Mouse (Mus musculus): Measurements from ENCODE around the gene Cd300lf. TPM values are rescaled to one million over a fixed set of nuclear protein-coding genes. Genes with fewer than 3 reads are reported as not detected.

Cd300lf gene
- polyA plus RNA-seq, 2 experiments = 0.14 to 0.35 TPM

GRCm38 (mm10) chr11:115169430-115169829 lies 35.6 kb upstream of the Cd300lf start:
- Histone ChIP-seq H3K9me3 (ENCODE audit: control insufficient read depth, low read length) (no peaks in the 10 kb centered on the region), H3K4me1 (ENCODE audit: control insufficient read depth, insufficient read depth, low read length) (peaks cover 35% of the 10 kb centered on the region), H3K36me3 (ENCODE audit: control insufficient read depth, insufficient read depth, low read length) (no peaks in the 10 kb centered on the region), H3K27ac (replicated peaks; ENCODE audit: low read depth, low read length) (no peak overlapping the region), H3K27me3 (ENCODE audit: control insufficient read depth, insufficient read depth, low read length) (peaks cover 21% of the 10 kb centered on the region), H3K4me2 (replicated peaks; ENCODE audit: low read depth, low read length, severe bottlenecking) (no peak overlapping the region), H3K9ac (ENCODE audit: low read depth, low read length, severe bottlenecking) (no peak overlapping the region), H3K4me3 (replicated peaks; ENCODE audit: low read length) (no peak overlapping the region)
- WGBS = 86% methylated on average over 4 of the region's 4 CpGs
- ATAC-seq (ENCODE audit: low FRiP score, low read depth) (no peak), DNase-seq (ENCODE audit: low spot score) (no peak)
- TF ChIP-seq POLR2A (IDR thresholded peaks at IDR 0.05; ENCODE audit: borderline replicate concordance, extremely low read depth, insufficient read depth, insufficient read length) = no peak

DNA sequence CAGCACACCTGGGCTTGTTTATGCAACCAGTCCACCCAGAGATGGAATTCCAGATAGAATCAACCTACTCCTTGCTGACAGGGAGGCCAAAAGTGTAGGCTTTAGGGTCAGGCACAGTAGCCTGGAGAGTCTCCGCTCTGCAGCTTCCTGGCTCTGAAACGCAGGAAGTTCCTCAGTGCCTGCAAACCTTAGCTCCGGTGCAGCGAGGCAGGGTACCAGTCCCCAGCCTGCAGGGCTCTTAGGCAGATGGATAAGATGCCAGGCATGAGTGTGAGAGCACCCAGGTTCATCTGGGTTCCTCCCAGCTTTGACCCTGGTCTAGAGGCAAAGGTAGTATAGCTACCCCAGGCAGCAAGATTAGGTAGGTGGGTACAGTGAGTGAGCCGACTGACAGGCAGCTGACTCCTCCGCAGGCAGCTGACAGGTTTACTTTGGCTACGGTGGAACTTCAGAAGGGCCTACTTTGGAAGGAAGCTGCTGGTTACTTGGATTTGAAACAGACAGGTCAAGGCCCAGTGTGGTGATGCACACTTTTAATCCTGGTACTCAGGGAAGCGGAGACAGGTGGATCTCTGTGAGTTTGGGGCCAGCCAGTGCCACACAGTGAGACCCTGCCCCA lies 33.9 kb upstream of the Cd300lf start:
- H3K9ac ChIP-seq (ENCODE audit: low read depth, low read length, severe bottlenecking) = no peak overlapping the region
- peaks cover 29% of the 10 kb centered on the region for H3K4me1 ChIP-seq (ENCODE audit: control insufficient read depth, insufficient read depth, low read length)
- no peak overlapping the region for H3K4me3 ChIP-seq (replicated peaks; ENCODE audit: low read length)
- H3K27ac ChIP-seq (replicated peaks; ENCODE audit: low read depth, low read length) = no peak overlapping the region
- TF ChIP-seq POLR2A (IDR thresholded peaks at IDR 0.05; ENCODE audit: borderline replicate concordance, extremely low read depth, insufficient read depth, insufficient read length) = no peak
- no peaks in the 10 kb centered on the region for H3K36me3 ChIP-seq (ENCODE audit: control insufficient read depth, insufficient read depth, low read length)
- H3K4me2 ChIP-seq (replicated peaks; ENCODE audit: low read depth, low read length, severe bottlenecking) = no peak overlapping the region
- H3K9me3 ChIP-seq (ENCODE audit: control insufficient read depth, low read length) = no peaks in the 10 kb centered on the region
- DNase-seq (ENCODE audit: low spot score) = no peak
- no peak for ATAC-seq (ENCODE audit: low FRiP score, low read depth)
- peaks cover 29% of the 10 kb centered on the region for H3K27me3 ChIP-seq (ENCODE audit: control insufficient read depth, insufficient read depth, low read length)
- 78% methylated on average over 8 of the region's 8 CpGs for WGBS

- no peaks in the 10 kb centered on the region for H3K9me3 ChIP-seq (ENCODE audit: control insufficient read depth, low read length)
- H3K27ac ChIP-seq (replicated peaks; ENCODE audit: low read depth, low read length) = no peak overlapping the region
- H3K4me2 ChIP-seq (replicated peaks; ENCODE audit: low read depth, low read length, severe bottlenecking) = no peak overlapping the region
- no peak for TF ChIP-seq POLR2A (IDR thresholded peaks at IDR 0.05; ENCODE audit: borderline replicate concordance, extremely low read depth, insufficient read depth, insufficient read length)
- peaks cover 34% of the 10 kb centered on the region for H3K27me3 ChIP-seq (ENCODE audit: control insufficient read depth, insufficient read depth, low read length)
- ATAC-seq (ENCODE audit: low FRiP score, low read depth) (no peak), DNase-seq (ENCODE audit: low spot score) (no peak)
- no peaks in the 10 kb centered on the region for H3K36me3 ChIP-seq (ENCODE audit: control insufficient read depth, insufficient read depth, low read length)
- no peak overlapping the region for H3K9ac ChIP-seq (ENCODE audit: low read depth, low read length, severe bottlenecking)
- 79% methylated on average over 3 of the region's 3 CpGs for WGBS
- H3K4me1 ChIP-seq (ENCODE audit: control insufficient read depth, insufficient read depth, low read length) = peaks cover 24% of the 10 kb centered on the region
- H3K4me3 ChIP-seq (replicated peaks; ENCODE audit: low read length) = no peak overlapping the region
Observed at GRCm38 (mm10) chr11:115166776-115167175, 33.0 kb upstream of the Cd300lf start.

DNA sequence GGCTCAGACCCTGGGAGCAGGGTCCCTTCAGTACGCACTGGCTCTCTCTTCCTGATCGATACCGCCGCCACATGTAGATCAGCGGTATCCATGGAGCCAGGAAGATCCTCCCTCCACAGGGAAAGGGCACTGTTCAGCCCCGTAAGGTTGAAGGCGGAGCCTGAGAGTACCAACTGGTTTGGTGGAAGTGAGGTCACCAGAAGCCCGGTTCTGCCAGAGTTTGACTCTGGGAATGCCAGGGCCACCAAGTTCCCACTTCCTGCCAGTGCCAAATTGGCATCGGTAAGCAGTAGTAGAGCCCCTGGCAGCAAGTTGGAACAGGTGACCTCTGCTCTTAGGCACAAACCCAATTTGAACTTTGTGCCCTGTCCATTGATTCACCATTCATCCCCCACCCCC lies 31.2 kb upstream of the Cd300lf start:
- no peak for ATAC-seq (ENCODE audit: low FRiP score, low read depth)
- peak overlapping the region; percentile 47 for H3K4me3 ChIP-seq (replicated peaks; ENCODE audit: low read length)
- H3K4me1 ChIP-seq (ENCODE audit: control insufficient read depth, insufficient read depth, low read length) = peaks cover 20% of the 10 kb centered on the region
- H3K27ac ChIP-seq (replicated peaks; ENCODE audit: low read depth, low read length) = no peak overlapping the region
- no peak for DNase-seq (ENCODE audit: low spot score)
- TF ChIP-seq POLR2A (IDR thresholded peaks at IDR 0.05; ENCODE audit: borderline replicate concordance, extremely low read depth, insufficient read depth, insufficient read length) = no peak
- peaks cover 34% of the 10 kb centered on the region for H3K27me3 ChIP-seq (ENCODE audit: control insufficient read depth, insufficient read depth, low read length)
- H3K4me2 ChIP-seq (replicated peaks; ENCODE audit: low read depth, low read length, severe bottlenecking) = peak overlapping the region; percentile 66
- H3K9me3 ChIP-seq (ENCODE audit: control insufficient read depth, low read length) = no peaks in the 10 kb centered on the region
- no peaks in the 10 kb centered on the region for H3K36me3 ChIP-seq (ENCODE audit: control insufficient read depth, insufficient read depth, low read length)
- under 1% methylated on average over 9 of the region's 9 CpGs for WGBS
- no peak overlapping the region for H3K9ac ChIP-seq (ENCODE audit: low read depth, low read length, severe bottlenecking)

DNA sequence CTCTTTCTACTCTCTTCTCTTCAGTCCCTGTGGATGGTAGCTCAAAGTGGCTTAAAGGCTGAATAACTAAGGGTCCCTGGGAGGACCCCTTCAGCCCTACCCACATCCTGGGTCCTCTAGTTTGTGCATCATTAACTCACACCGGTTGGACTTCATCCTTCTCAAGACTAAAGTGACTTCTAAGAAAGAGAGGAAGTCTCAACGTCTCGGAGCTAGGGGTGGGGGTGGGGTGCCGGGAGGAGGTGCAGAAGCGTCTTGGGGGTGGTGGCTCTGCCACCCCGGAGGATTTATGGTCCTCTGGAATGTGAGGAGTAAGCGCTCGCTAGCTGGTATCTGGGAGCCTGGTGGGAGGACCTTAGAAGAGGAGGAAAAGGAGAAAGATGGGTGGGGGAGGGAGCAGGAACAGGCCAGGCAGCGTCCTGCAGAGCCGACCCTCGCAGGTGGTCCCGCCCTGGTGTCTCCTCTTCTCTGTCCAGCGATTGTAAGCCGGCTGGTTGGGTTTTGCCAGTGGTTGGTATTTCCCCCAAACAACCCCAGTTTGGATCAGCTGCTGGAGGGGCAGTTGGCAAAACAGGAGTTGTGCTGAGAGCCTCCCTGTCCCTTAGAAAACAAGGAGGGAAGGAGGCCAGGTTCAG lies 30.7 kb upstream of the Cd300lf start:
- Histone ChIP-seq H3K4me1 (ENCODE audit: control insufficient read depth, insufficient read depth, low read length) (peaks cover 20% of the 10 kb centered on the region), H3K27me3 (ENCODE audit: control insufficient read depth, insufficient read depth, low read length) (peaks cover 34% of the 10 kb centered on the region), H3K36me3 (ENCODE audit: control insufficient read depth, insufficient read depth, low read length) (no peaks in the 10 kb centered on the region), H3K4me3 (replicated peaks; ENCODE audit: low read length) (peak overlapping the region; percentile 47), H3K9ac (ENCODE audit: low read depth, low read length, severe bottlenecking) (peak overlapping the region; percentile 21; the same call in 1 of the 2 replicates), H3K27ac (replicated peaks; ENCODE audit: low read depth, low read length) (no peak overlapping the region), H3K4me2 (replicated peaks; ENCODE audit: low read depth, low read length, severe bottlenecking) (peak overlapping the region; percentile 66), H3K9me3 (ENCODE audit: control insufficient read depth, low read length) (no peaks in the 10 kb centered on the region)
- ATAC-seq (ENCODE audit: low FRiP score, low read depth) (no peak), DNase-seq (ENCODE audit: low spot score) (no peak)
- no peak for TF ChIP-seq POLR2A (IDR thresholded peaks at IDR 0.05; ENCODE audit: borderline replicate concordance, extremely low read depth, insufficient read depth, insufficient read length)
- WGBS = 1% methylated on average over 14 of the region's 14 CpGs
